Mouse (Mus musculus) liver, embryonic 15.5 days (tissue): ENCODE results near the gene Zfp456. TPM values are rescaled to one million over a fixed set of nuclear protein-coding genes. Genes with fewer than 3 reads are reported as not detected.

Source experiments
- ATAC-seq: fragments of 200-750 bp; cut with Nextera tagmentation; 2 replicates; pipeline ENCODE4 v1.8.0; 2017; ENCODE audit warnings: moderate number of reproducible peaks, mild to moderate bottlenecking, moderate library complexity; ENCODE audit not compliant: insufficient read depth
- H3K27ac ChIP-seq: fragments of 300-500 bp; sonication (generic); replicated peaks from 2 replicates; pipeline ENCODE4 v1.5.1; 2015; ENCODE audit warnings: mild to moderate bottlenecking, inconsistent platforms
- H3K27me3 ChIP-seq: fragments of 300-500 bp; sonication (generic); 2 replicates; pipeline ENCODE4 v1.6.1; 2015; ENCODE audit warnings: mild to moderate bottlenecking, inconsistent platforms
- H3K36me3 ChIP-seq: fragments of 300-500 bp; sonication (generic); replicated peaks from 2 replicates; pipeline ENCODE4 v1.6.1; 2015; ENCODE audit warnings: moderate library complexity, mild to moderate bottlenecking, inconsistent platforms
- H3K4me1 ChIP-seq: fragments of 300-500 bp; sonication (generic); replicated peaks from 2 replicates; pipeline ENCODE4 v1.6.1; 2015; ENCODE audit warnings: inconsistent platforms
- H3K4me2 ChIP-seq: fragments of 300-500 bp; sonication (generic); 2 replicates; pipeline ENCODE4 v1.6.1; 2015; ENCODE audit warnings: moderate library complexity, mild to moderate bottlenecking, inconsistent platforms
- H3K4me3 ChIP-seq: fragments of 300-500 bp; sonication (generic); replicated peaks from 2 replicates; pipeline ENCODE4 v1.5.1; 2015; ENCODE audit warnings: mild to moderate bottlenecking, inconsistent platforms
- H3K9ac ChIP-seq: fragments of 300-500 bp; sonication (generic); 2 replicates; pipeline ENCODE4 v1.6.1; 2015; ENCODE audit warnings: moderate library complexity, mild to moderate bottlenecking, inconsistent platforms
- H3K9me3 ChIP-seq: fragments of 300-500 bp; sonication (generic); replicated peaks from 2 replicates; pipeline ENCODE4 v1.6.1; 2016; ENCODE audit warnings: inconsistent platforms
- WGBS: fragments of 180-500 bp; shearing (Covaris S2); methylation state at CpG from one replicate; pipeline ENCODE4 v1.1.7; 2015; ENCODE audit warnings: mixed read lengths; ENCODE audit not compliant: insufficient replicate concordance; 5-methylcytosine and 5-hydroxymethylcytosine counted together
- polyA plus RNA-seq: library from polyadenylated mRNA; unstranded; fragments of >200 nt; fragmentation: Nextera tagmentation; extraction: Ambion mirVana; gene quantifications from 2 replicates; pipeline ENCODE4 v1.2.1, GENCODE M21; 2015

Gene Zfp456
- polyA plus RNA-seq, 1 experiment from 2014 or later, result 0.51 TPM

GRCm38 (mm10) chr13:67351854-67352253 lies 23.8 kb downstream of the Zfp456 start:
- H3K27me3 ChIP-seq, result no peaks in the 10 kb centered on the region
- ATAC-seq, result no peak
- no peak overlapping the region for H3K27ac ChIP-seq
- no peaks in the 10 kb centered on the region for H3K4me1 ChIP-seq
- H3K36me3 ChIP-seq, result no peaks in the 10 kb centered on the region
- H3K4me3 ChIP-seq, result no peak overlapping the region
- H3K4me2 ChIP-seq, result no peak overlapping the region
- no peak overlapping the region for H3K9ac ChIP-seq
- H3K9me3 ChIP-seq, result no peaks in the 10 kb centered on the region

GRCm38 (mm10) chr13:67343422-67343821 lies 32.2 kb downstream of the Zfp456 start:
- H3K4me1 ChIP-seq, result no peaks in the 10 kb centered on the region
- ATAC-seq, result no peak
- H3K27me3 ChIP-seq, result no peaks in the 10 kb centered on the region
- H3K9ac ChIP-seq, result no peak overlapping the region
- H3K36me3 ChIP-seq, result peaks cover 19% of the 10 kb centered on the region
- no peak overlapping the region for H3K4me3 ChIP-seq
- 64% methylated on average over 2 of the region's 2 CpGs for WGBS
- H3K27ac ChIP-seq, result no peak overlapping the region
- no peaks in the 10 kb centered on the region for H3K9me3 ChIP-seq
- no peak overlapping the region for H3K4me2 ChIP-seq

GRCm38 (mm10) chr13:67332877-67333276 lies 42.7 kb downstream of the Zfp456 start:
- Histone ChIP-seq H3K4me1 (peaks cover 15% of the 10 kb centered on the region), H3K27ac (0 out of 2 replicates have a peak overlapping the region, but pooled peaks have one; percentile 57), H3K9me3 (no peaks in the 10 kb centered on the region), H3K4me3 (peak overlapping the region; percentile 68), H3K36me3 (no peaks in the 10 kb centered on the region), H3K9ac (peak overlapping the region; percentile 59), H3K4me2 (peak overlapping the region; percentile 84), H3K27me3 (no peaks in the 10 kb centered on the region)
- whole genome bisulfite sequencing, result 35% methylated on average over 1 of the region's 1 CpGs
- peak; percentile 20; the same call in 1 of the 2 replicates for ATAC-seq

GRCm38 (mm10) chr13:67332019-67332724 lies 43.4 kb downstream of the Zfp456 start, which contains the start of gene Zfp595:
Zfp595 (minus strand) TSS chr13:67332570.
- WGBS, result 12% methylated on average over 17 of the region's 17 CpGs
- Histone ChIP-seq H3K4me1 (peaks cover 15% of the 10 kb centered on the region), H3K9ac (peak within 1 kb of the TSS; percentile 59), H3K9me3 (no peaks in the 10 kb centered on the region), H3K36me3 (no peaks in the 10 kb centered on the region), H3K4me2 (peak within 1 kb of the TSS; percentile 84), H3K27ac (peak within 1 kb of the TSS; percentile 76), H3K27me3 (no peaks in the 10 kb centered on the region), H3K4me3 (peak within 1 kb of the TSS; percentile 68)
- peak; percentile 88 for ATAC-seq

Other genes with a start within 250 kb of the Zfp456 start
- gene Rsl1, start 202.6 kb downstream of the Zfp456 start, polyA plus RNA-seq, result 1.0 and 1.2 TPM in 2 replicates
- 0.23 and 0.32 TPM in 2 replicates for gene Zfp455, start 181.3 kb downstream of the Zfp456 start, polyA plus RNA-seq
- 0.32 and 0.39 TPM in 2 replicates for gene Zfp458, start 97.3 kb downstream of the Zfp456 start, polyA plus RNA-seq
- 0.23 and 0.24 TPM in 2 replicates for gene Zfp457, start 69.3 kb downstream of the Zfp456 start, polyA plus RNA-seq
- 0.67 and 0.90 TPM in 2 replicates for gene Zfp595, start 43.2 kb downstream of the Zfp456 start, polyA plus RNA-seq
- gene Gm28044, start 15.3 kb downstream of the Zfp456 start, polyA plus RNA-seq, result 0.22 and 0.24 TPM in 2 replicates
- 0.50 and 0.58 TPM in 2 replicates for gene Zfp953, start 15.2 kb downstream of the Zfp456 start, polyA plus RNA-seq
- gene Gm28041, start 77 bp downstream of the Zfp456 start, polyA plus RNA-seq, result 0.17 TPM in 1 of 2 replicates, not detected in the other
- 1.8 and 2.0 TPM in 2 replicates for gene Zfp429, start 24.0 kb upstream of the Zfp456 start, polyA plus RNA-seq
- 0.10 and 0.22 TPM in 2 replicates for gene Zfp459, start 45.6 kb upstream of the Zfp456 start, polyA plus RNA-seq
- 6.0 and 7.0 TPM in 2 replicates for gene Zfp874a, start 75.8 kb upstream of the Zfp456 start, polyA plus RNA-seq
- 2.5 and 3.4 TPM in 2 replicates for gene Zfp874b, start 108.4 kb upstream of the Zfp456 start, polyA plus RNA-seq
- gene Zfp58, start 124.7 kb upstream of the Zfp456 start, polyA plus RNA-seq, result 2.1 and 2.4 TPM in 2 replicates
- gene Gm26965, start 150.3 kb upstream of the Zfp456 start, polyA plus RNA-seq, result not detected in 2 replicates
- gene Zfp87, start 150.4 kb upstream of the Zfp456 start, polyA plus RNA-seq, result 7.5 and 8.0 TPM in 2 replicates
- gene Zfp748, start 178.0 kb upstream of the Zfp456 start, polyA plus RNA-seq, result 3.3 and 4.3 TPM in 2 replicates
- gene Zfp729b, start 233.9 kb upstream of the Zfp456 start, polyA plus RNA-seq, result 1.1 and 1.2 TPM in 2 replicates